Mouse (Mus musculus): Measurements from ENCODE around the gene Zbtb4. TPM values are rescaled to one million over a fixed set of nuclear protein-coding genes. Genes with fewer than 3 reads are reported as not detected.

Zbtb4 gene
- polyA plus RNA-seq, 1 experiment: 3.0 TPM

DNA sequence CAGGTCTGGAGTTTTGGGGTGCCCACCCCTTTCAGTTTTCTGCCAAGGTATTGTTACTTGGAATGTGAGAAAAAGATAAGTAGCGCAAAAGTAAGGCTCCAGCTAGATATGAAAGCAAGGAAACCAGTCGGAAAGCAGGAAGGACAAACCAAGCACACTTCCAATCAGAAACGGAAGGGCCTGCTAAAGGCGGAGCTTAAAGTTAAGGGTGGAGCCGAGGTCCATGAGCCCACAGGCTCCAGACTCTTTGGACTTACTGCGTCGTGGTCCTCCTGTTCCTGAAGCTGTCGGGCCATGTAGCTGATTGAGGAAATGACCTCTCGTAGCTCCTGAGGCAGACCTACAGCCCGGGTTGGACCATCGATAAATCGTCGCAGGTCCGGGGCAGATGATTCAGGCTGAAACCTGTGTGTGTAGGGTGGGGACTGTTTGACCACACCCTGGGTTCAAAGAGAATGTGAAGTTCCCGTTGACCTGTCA, 19.1 kb downstream of the Zbtb4 start:
- no peak for TF ChIP-seq MAX (IDR thresholded peaks at IDR 0.05)
- TF ChIP-seq CTCF (IDR thresholded peaks at IDR 0.05; ENCODE audit: control insufficient read depth, insufficient read depth, insufficient read length): no peak
- TF ChIP-seq MYOD1 (IDR thresholded peaks at IDR 0.05; ENCODE audit: control insufficient read depth, insufficient read length, low read depth): no peak
- Histone ChIP-seq H3K79me2 (ENCODE audit: control insufficient read depth, insufficient read depth) (no peaks in the 10 kb centered on the region), H3K79me3 (ENCODE audit: low read depth) (no peaks in the 10 kb centered on the region), H3ac (ENCODE audit: control insufficient read depth, insufficient read length, low read depth) (no peak overlapping the region), H3K27me3 (ENCODE audit: control insufficient read depth, insufficient read depth, insufficient read length) (no peaks in the 10 kb centered on the region), H3K4me3 (ENCODE audit: insufficient read depth, poor library complexity, severe bottlenecking) (no peak overlapping the region), H3K36me3 (ENCODE audit: control insufficient read depth, insufficient read depth) (peaks cover 27% of the 10 kb centered on the region)

GRCm38 (mm10) chr11:69787306-69787705, 21.6 kb downstream of the Zbtb4 start:
- no peak for TF ChIP-seq CTCF (IDR thresholded peaks at IDR 0.05; ENCODE audit: control insufficient read depth, insufficient read depth, insufficient read length)
- no peak for TF ChIP-seq CEBPB (IDR thresholded peaks at IDR 0.05; ENCODE audit: low read depth)
- no peak for TF ChIP-seq FOSL1 (IDR thresholded peaks at IDR 0.05; ENCODE audit: insufficient read depth, low read length, poor library complexity, severe bottlenecking)
- TF ChIP-seq MYOG (IDR thresholded peaks at IDR 0.05; ENCODE audit: control insufficient read depth, extremely low read depth, insufficient read length): no peak
- no peak for TF ChIP-seq MYOD1 (IDR thresholded peaks at IDR 0.05; ENCODE audit: control insufficient read depth, insufficient read length, low read depth)
- no peak for TF ChIP-seq USF1 (IDR thresholded peaks at IDR 0.05; ENCODE audit: low read depth)
- no peak for TF ChIP-seq MAX (IDR thresholded peaks at IDR 0.05)
- Histone ChIP-seq H3K79me3 (ENCODE audit: low read depth) (no peaks in the 10 kb centered on the region), H3K79me2 (ENCODE audit: control insufficient read depth, insufficient read depth) (no peaks in the 10 kb centered on the region), H3K36me3 (ENCODE audit: control insufficient read depth, insufficient read depth) (peaks cover 39% of the 10 kb centered on the region), H3K27me3 (ENCODE audit: control insufficient read depth, insufficient read depth, insufficient read length) (no peaks in the 10 kb centered on the region), H3K4me3 (ENCODE audit: insufficient read depth, poor library complexity, severe bottlenecking) (no peak overlapping the region), H3ac (ENCODE audit: control insufficient read depth, insufficient read length, low read depth) (no peak overlapping the region)

GRCm38 (mm10) chr11:69789431-69789830, 23.7 kb downstream of the Zbtb4 start:
- peaks cover 40% of the 10 kb centered on the region for H3K36me3 ChIP-seq (ENCODE audit: control insufficient read depth, insufficient read depth)
- H3K4me3 ChIP-seq (ENCODE audit: insufficient read depth, poor library complexity, severe bottlenecking): no peak overlapping the region
- no peaks in the 10 kb centered on the region for H3K27me3 ChIP-seq (ENCODE audit: control insufficient read depth, insufficient read depth, insufficient read length)
- H3K79me3 ChIP-seq (ENCODE audit: low read depth): no peaks in the 10 kb centered on the region
- no peak for TF ChIP-seq MYOG (IDR thresholded peaks at IDR 0.05; ENCODE audit: control insufficient read depth, extremely low read depth, insufficient read length)
- TF ChIP-seq MAX (IDR thresholded peaks at IDR 0.05): no peak
- no peak for TF ChIP-seq MYOD1 (IDR thresholded peaks at IDR 0.05; ENCODE audit: control insufficient read depth, insufficient read length, low read depth)
- no peak for TF ChIP-seq CTCF (IDR thresholded peaks at IDR 0.05; ENCODE audit: control insufficient read depth, insufficient read depth, insufficient read length)
- TF ChIP-seq FOSL1 (IDR thresholded peaks at IDR 0.05; ENCODE audit: insufficient read depth, low read length, poor library complexity, severe bottlenecking): no peak
- no peak for TF ChIP-seq CEBPB (IDR thresholded peaks at IDR 0.05; ENCODE audit: low read depth)
- TF ChIP-seq USF1 (IDR thresholded peaks at IDR 0.05; ENCODE audit: low read depth): no peak
- no peaks in the 10 kb centered on the region for H3K79me2 ChIP-seq (ENCODE audit: control insufficient read depth, insufficient read depth)
- H3ac ChIP-seq (ENCODE audit: control insufficient read depth, insufficient read length, low read depth): no peak overlapping the region

DNA sequence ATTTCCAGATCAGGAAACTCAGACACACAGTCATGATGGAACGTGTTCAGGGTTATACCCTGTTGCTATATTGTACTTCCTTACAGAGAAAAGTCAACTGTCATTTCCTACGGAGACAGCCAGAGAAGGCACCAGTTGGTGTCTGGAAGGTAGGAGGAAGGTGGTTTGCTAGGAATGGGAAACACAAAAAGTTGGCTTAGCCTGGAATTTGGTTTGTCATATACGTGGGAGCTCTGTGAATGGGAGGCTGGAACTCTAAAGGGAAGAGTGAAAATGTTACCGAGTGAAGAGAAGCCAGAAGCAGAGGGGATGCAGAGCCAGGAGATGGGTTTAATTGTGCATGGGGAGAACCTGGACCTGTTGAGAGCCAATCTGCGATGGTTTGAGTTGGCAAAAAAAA, 25.7 kb downstream of the Zbtb4 start:
- no peak overlapping the region for H3ac ChIP-seq (ENCODE audit: control insufficient read depth, insufficient read length, low read depth)
- no peaks in the 10 kb centered on the region for H3K79me2 ChIP-seq (ENCODE audit: control insufficient read depth, insufficient read depth)
- TF ChIP-seq MYOG (IDR thresholded peaks at IDR 0.05; ENCODE audit: control insufficient read depth, extremely low read depth, insufficient read length) (no peak), MYOD1 (IDR thresholded peaks at IDR 0.05; ENCODE audit: control insufficient read depth, insufficient read length, low read depth) (no peak), USF1 (IDR thresholded peaks at IDR 0.05; ENCODE audit: low read depth) (no peak), CEBPB (IDR thresholded peaks at IDR 0.05; ENCODE audit: low read depth) (no peak), FOSL1 (IDR thresholded peaks at IDR 0.05; ENCODE audit: insufficient read depth, low read length, poor library complexity, severe bottlenecking) (no peak), CTCF (IDR thresholded peaks at IDR 0.05; ENCODE audit: control insufficient read depth, insufficient read depth, insufficient read length) (no peak), MAX (IDR thresholded peaks at IDR 0.05) (no peak)
- no peak overlapping the region for H3K4me3 ChIP-seq (ENCODE audit: insufficient read depth, poor library complexity, severe bottlenecking)
- no peaks in the 10 kb centered on the region for H3K27me3 ChIP-seq (ENCODE audit: control insufficient read depth, insufficient read depth, insufficient read length)
- peaks cover 31% of the 10 kb centered on the region for H3K36me3 ChIP-seq (ENCODE audit: control insufficient read depth, insufficient read depth)
- H3K79me3 ChIP-seq (ENCODE audit: low read depth): no peaks in the 10 kb centered on the region

DNA sequence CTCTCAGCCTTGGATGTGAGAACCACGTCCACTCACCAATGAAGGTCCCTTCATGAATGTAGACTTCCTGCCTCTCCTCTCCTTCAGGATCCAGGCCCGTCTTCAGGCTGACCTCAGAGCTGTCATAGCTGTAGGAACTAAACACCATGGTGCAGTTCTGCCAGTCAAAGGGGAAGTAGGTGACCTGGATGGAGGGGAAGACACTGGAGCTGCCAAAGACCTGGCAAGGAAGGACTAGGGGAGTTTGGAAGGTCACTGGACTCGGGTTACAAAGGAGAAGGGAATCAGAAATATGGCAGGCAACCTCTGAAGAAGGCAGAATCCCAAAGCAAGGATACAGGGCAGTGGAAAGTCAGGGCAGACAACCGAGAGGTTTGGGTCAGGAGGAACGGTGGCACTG, 27.7 kb downstream of the Zbtb4 start:
- Histone ChIP-seq H3K36me3 (ENCODE audit: control insufficient read depth, insufficient read depth) (peaks cover 31% of the 10 kb centered on the region), H3K4me3 (ENCODE audit: insufficient read depth, poor library complexity, severe bottlenecking) (no peak overlapping the region), H3K79me3 (ENCODE audit: low read depth) (no peaks in the 10 kb centered on the region), H3K79me2 (ENCODE audit: control insufficient read depth, insufficient read depth) (no peaks in the 10 kb centered on the region), H3K27me3 (ENCODE audit: control insufficient read depth, insufficient read depth, insufficient read length) (no peaks in the 10 kb centered on the region), H3ac (ENCODE audit: control insufficient read depth, insufficient read length, low read depth) (no peak overlapping the region)
- TF ChIP-seq MAX (IDR thresholded peaks at IDR 0.05) (no peak), CEBPB (IDR thresholded peaks at IDR 0.05; ENCODE audit: low read depth) (no peak), MYOG (IDR thresholded peaks at IDR 0.05; ENCODE audit: control insufficient read depth, extremely low read depth, insufficient read length) (no peak), FOSL1 (IDR thresholded peaks at IDR 0.05; ENCODE audit: insufficient read depth, low read length, poor library complexity, severe bottlenecking) (no peak), MYOD1 (IDR thresholded peaks at IDR 0.05; ENCODE audit: control insufficient read depth, insufficient read length, low read depth) (no peak), CTCF (IDR thresholded peaks at IDR 0.05; ENCODE audit: control insufficient read depth, insufficient read depth, insufficient read length) (no peak), USF1 (IDR thresholded peaks at IDR 0.05; ENCODE audit: low read depth) (no peak)
